Comparison of ENCODE assay signal across 17 mouse cellular contexts in the genomic region with DNA sequence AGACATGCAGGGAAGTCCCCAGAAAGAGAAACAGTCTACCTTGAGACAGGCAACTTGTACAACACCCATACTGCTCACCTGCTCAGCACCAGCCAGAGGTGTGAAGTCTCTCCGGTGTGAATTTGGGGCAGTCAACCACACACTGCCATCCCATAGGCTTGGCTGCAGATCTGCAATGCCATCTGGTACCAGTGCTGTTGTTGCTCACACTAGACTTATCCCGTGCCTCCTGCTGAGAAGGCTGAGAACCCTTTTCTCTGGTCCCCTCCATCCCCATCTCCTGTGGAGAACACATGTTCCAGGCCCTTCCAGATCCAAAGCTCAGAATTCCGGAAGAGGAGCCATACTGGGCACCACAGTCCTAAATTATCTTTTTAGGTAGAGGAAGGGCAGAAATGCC.
DNase-seq lines count a peak whose midpoint lies in the region; ATAC-seq lines count a peak whose summit lies in the region.
"Had no signal": no experiment of that assay in that cellular context is flagged by ENCODE, and none has a peak within 500 bp of the region (broad histone marks: within the 10 kb centered on the region; RNA-seq: fewer than 3 reads in every experiment).

No protein-coding gene starts in this region.

- peaks cover 29% of the 10 kb centered on the region for H3K4me1 ChIP-seq in heart, embryonic 10.5 days
- peaks cover 21% of the 10 kb centered on the region for H3K4me1 ChIP-seq in heart, embryonic 12.5 days (replicated peaks)
- peaks cover 39% of the 10 kb centered on the region for H3K4me1 ChIP-seq in limb, embryonic 10.5 days

- H3K4me2 ChIP-seq in heart, embryonic 12.5 days = no peak overlapping the region
- H3K4me2 ChIP-seq: embryonic facial prominence, embryonic 12.5 days; forebrain, embryonic 13.5 days; forebrain, embryonic 15.5 days had no signal

- no peak overlapping the region for H3K4me3 ChIP-seq in heart, embryonic 10.5 days
- no peak overlapping the region for H3K4me3 ChIP-seq in heart, embryonic 12.5 days
- no peak overlapping the region for H3K4me3 ChIP-seq in limb, embryonic 10.5 days
- H3K4me3 ChIP-seq: embryonic facial prominence, embryonic 10.5 days; embryonic facial prominence, embryonic 12.5 days; forebrain, embryonic 13.5 days; forebrain, embryonic 15.5 days had no signal

- no peaks in the 10 kb centered on the region for H3K9me3 ChIP-seq in heart, embryonic 10.5 days
- no peaks in the 10 kb centered on the region for H3K9me3 ChIP-seq in heart, embryonic 12.5 days (replicated peaks)
- no peaks in the 10 kb centered on the region for H3K9me3 ChIP-seq in limb, embryonic 10.5 days (replicated peaks)
- H3K9me3 ChIP-seq: embryonic facial prominence, embryonic 10.5 days; embryonic facial prominence, embryonic 12.5 days; forebrain, embryonic 13.5 days; forebrain, embryonic 15.5 days had no signal

- no peak overlapping the region for H3K9ac ChIP-seq in heart, embryonic 12.5 days
- H3K9ac ChIP-seq: embryonic facial prominence, embryonic 12.5 days; forebrain, embryonic 13.5 days; forebrain, embryonic 15.5 days; forebrain, postnatal 0 days had no signal

- 0 out of 2 replicates have a peak overlapping the region, but pooled peaks have one; percentile 13 for H3K27ac ChIP-seq in heart, embryonic 10.5 days
- no peak overlapping the region for H3K27ac ChIP-seq in heart, embryonic 12.5 days (ENCODE audit: poor library complexity, severe bottlenecking)
- H3K27ac ChIP-seq in limb, embryonic 10.5 days = peak overlapping the region; percentile 34; the same call in 1 of the 2 replicates
- H3K27ac ChIP-seq: embryonic facial prominence, embryonic 10.5 days; embryonic facial prominence, embryonic 12.5 days; forebrain, embryonic 13.5 days; forebrain, embryonic 15.5 days had no signal

- intact Hi-C loops in gastrocnemius, postnatal 36 days (cut with DNase I) = no loop called here

- 81% methylated on average over 3 of the region's 3 CpGs for WGBS in heart, embryonic 10.5 days
- 77% methylated on average over 3 of the region's 3 CpGs for WGBS in heart, embryonic 12.5 days
- 84% methylated on average over 3 of the region's 3 CpGs for WGBS in limb, embryonic 10.5 days

- ATAC-seq in heart, embryonic 12.5 days (ENCODE audit: insufficient number of reproducible peaks, low FRiP score) = no peak
- ATAC-seq: forebrain, embryonic 13.5 days; forebrain, embryonic 15.5 days; forebrain, postnatal 0 days had no signal

- peak; percentile 37 for DNase-seq in cerebellum, adult 9-11 months
- no peak for DNase-seq in cerebellum, adult 9-10 months
- DNase-seq in heart, embryonic 10.5 days (ENCODE audit: low spot score) = no peak
- peak; percentile 34 for DNase-seq in thymus, postnatal 4 days
- no peak for DNase-seq in thymus, postnatal 25 days
- DNase-seq in limb, embryonic 10.5 days (ENCODE audit: low spot score) = no peak
- no peak for DNase-seq in gastrocnemius, postnatal 36 days
- DNase-seq: adrenal gland, adult 2 months; adrenal gland, postnatal 10 days; adrenal gland, postnatal 25 days; cerebellum, adult 8-10 months; forebrain, postnatal 0 days had no signal

- 0 out of 2 replicates have a peak, but pooled peaks cover 5% of the 10 kb centered on the region for H3K27me3 ChIP-seq in heart, embryonic 10.5 days (ENCODE audit: insufficient read depth, poor library complexity, severe bottlenecking)
- H3K27me3 ChIP-seq in heart, embryonic 12.5 days (replicated peaks) = 0 out of 2 replicates have a peak, but pooled peaks cover 3% of the 10 kb centered on the region
- no peaks in the 10 kb centered on the region for H3K27me3 ChIP-seq in limb, embryonic 10.5 days (ENCODE audit: low read depth, poor library complexity, severe bottlenecking)
- H3K27me3 ChIP-seq: embryonic facial prominence, embryonic 12.5 days; forebrain, embryonic 13.5 days; forebrain, embryonic 15.5 days had no signal

- H3K36me3 ChIP-seq in heart, embryonic 10.5 days = no peaks in the 10 kb centered on the region
- H3K36me3 ChIP-seq in heart, embryonic 12.5 days = no peaks in the 10 kb centered on the region
- H3K36me3 ChIP-seq in limb, embryonic 10.5 days = no peaks in the 10 kb centered on the region
- H3K36me3 ChIP-seq: embryonic facial prominence, embryonic 10.5 days; embryonic facial prominence, embryonic 12.5 days; forebrain, embryonic 15.5 days had no signal

Comparison
In these comparisons a context has a peak if more than half of its experiments do, and no peak if none do; other contexts are left out.
1. DNase-seq: peak in cerebellum, adult 9-11 months (single experiment) and thymus, postnatal 4 days (single experiment); none in cerebellum, adult 9-10 months (single experiment), heart, embryonic 10.5 days (single experiment), thymus, postnatal 25 days (single experiment), limb, embryonic 10.5 days (single experiment) and gastrocnemius, postnatal 36 days (0 of 2).